Mouse (Mus musculus): ENCODE measurements around the gene Pacs1. TPM values are rescaled to one million over a fixed set of nuclear protein-coding genes. Genes with fewer than 3 reads are reported as not detected.

Gene Pacs1
- polyA plus RNA-seq, 1 experiment from 2014 or later, result 23.8 TPM

- Histone ChIP-seq H3K36me3 (ENCODE audit: insufficient read depth, low read length) (no peaks in the 10 kb centered on the region), H3K9me3 (ENCODE audit: low read length) (no peaks in the 10 kb centered on the region), H3K9ac (replicated peaks; ENCODE audit: low read length) (no peak overlapping the region), H3K4me2 (replicated peaks; ENCODE audit: low read depth, low read length) (no peak overlapping the region), H3K27ac (ENCODE audit: low read length) (no peak overlapping the region), H3K27me3 (ENCODE audit: insufficient read depth, low read length) (peaks cover 67% of the 10 kb centered on the region), H3K4me1 (ENCODE audit: insufficient read depth, low read length) (peaks cover 19% of the 10 kb centered on the region), H3K4me3 (ENCODE audit: low read length) (no peak overlapping the region)
- WGBS, result 60% methylated on average over 3 of the region's 3 CpGs
- ATAC-seq (ENCODE audit: low FRiP score, low TSS enrichment), result no peak
These were observed 188.7 kb downstream of the Pacs1 start for GRCm38 (mm10) chr19:5083961-5084833.

Small RNA genes lying within 50 kb of the gene (microRNA-seq; reads per million reads assigned to microRNA genes)
- gene Gm27468, result not detected

Other genes with a start within 250 kb of the Pacs1 start
- 6.4 and 7.1 TPM in 2 replicates for gene Slc29a2, start 249.3 kb downstream of the Pacs1 start, polyA plus RNA-seq (2015; fragmentation: Nextera tagmentation; extraction: Ambion mirVana)
- 60.2 and 65.1 TPM in 2 replicates for gene B4gat1, start 234.3 kb downstream of the Pacs1 start, polyA plus RNA-seq (2015; fragmentation: Nextera tagmentation; extraction: Ambion mirVana)
- gene AC124502.3, start 234.2 kb downstream of the Pacs1 start, polyA plus RNA-seq (2015; fragmentation: Nextera tagmentation; extraction: Ambion mirVana), result 1.9 and 3.8 TPM in 2 replicates
- gene Brms1, start 231.8 kb downstream of the Pacs1 start, polyA plus RNA-seq (2015; fragmentation: Nextera tagmentation; extraction: Ambion mirVana), result 53.1 and 53.4 TPM in 2 replicates
- gene Rin1, start 222.6 kb downstream of the Pacs1 start, polyA plus RNA-seq (2015; fragmentation: Nextera tagmentation; extraction: Ambion mirVana), result 3.6 and 4.8 TPM in 2 replicates
- 59.3 and 64.5 TPM in 2 replicates for gene Cd248, start 205.0 kb downstream of the Pacs1 start, polyA plus RNA-seq (2015; fragmentation: Nextera tagmentation; extraction: Ambion mirVana)
- gene Tmem151a, start 187.6 kb downstream of the Pacs1 start, polyA plus RNA-seq (2015; fragmentation: Nextera tagmentation; extraction: Ambion mirVana), result 1.6 and 1.8 TPM in 2 replicates
- gene Yif1a, start 184.6 kb downstream of the Pacs1 start, polyA plus RNA-seq (2015; fragmentation: Nextera tagmentation; extraction: Ambion mirVana), result 122 and 127 TPM in 2 replicates
- gene Cnih2, start 174.6 kb downstream of the Pacs1 start, polyA plus RNA-seq (2015; fragmentation: Nextera tagmentation; extraction: Ambion mirVana), result 10.8 and 14.0 TPM in 2 replicates
- gene Rab1b, start 166.0 kb downstream of the Pacs1 start, polyA plus RNA-seq (2015; fragmentation: Nextera tagmentation; extraction: Ambion mirVana), result 306 and 315 TPM in 2 replicates
- gene Klc2, start 154.6 kb downstream of the Pacs1 start, polyA plus RNA-seq (2015; fragmentation: Nextera tagmentation; extraction: Ambion mirVana), result 25.1 and 27.4 TPM in 2 replicates
- gene Sf3b2, start 22.3 kb upstream of the Pacs1 start, polyA plus RNA-seq (2015; fragmentation: Nextera tagmentation; extraction: Ambion mirVana), result 344 and 387 TPM in 2 replicates
- gene Gal3st3, start 25.2 kb upstream of the Pacs1 start, polyA plus RNA-seq (2015; fragmentation: Nextera tagmentation; extraction: Ambion mirVana), result 3.2 and 4.2 TPM in 2 replicates
- gene Catsper1, start 62.6 kb upstream of the Pacs1 start, polyA plus RNA-seq (2015; fragmentation: Nextera tagmentation; extraction: Ambion mirVana), result not detected in 2 replicates
- gene Cst6, start 76.5 kb upstream of the Pacs1 start, polyA plus RNA-seq (2015; fragmentation: Nextera tagmentation; extraction: Ambion mirVana), result 0.58 TPM in 1 of 2 replicates, not detected in the other
- gene Eif1ad, start 93.6 kb upstream of the Pacs1 start, polyA plus RNA-seq (2015; fragmentation: Nextera tagmentation; extraction: Ambion mirVana), result 61.7 and 62.2 TPM in 2 replicates
- gene Banf1, start 94.0 kb upstream of the Pacs1 start, polyA plus RNA-seq (2015; fragmentation: Nextera tagmentation; extraction: Ambion mirVana), result 453 and 487 TPM in 2 replicates
- 75.3 and 92.2 TPM in 2 replicates for gene Sart1, start 115.6 kb upstream of the Pacs1 start, polyA plus RNA-seq (2015; fragmentation: Nextera tagmentation; extraction: Ambion mirVana)
- 0.41 TPM in 1 of 2 replicates, not detected in the other for gene Tsga10ip, start 129.4 kb upstream of the Pacs1 start, polyA plus RNA-seq (2015; fragmentation: Nextera tagmentation; extraction: Ambion mirVana)
- 226 and 236 TPM in 2 replicates for gene Drap1, start 151.9 kb upstream of the Pacs1 start, polyA plus RNA-seq (2015; fragmentation: Nextera tagmentation; extraction: Ambion mirVana)
- gene AI837181, start 152.0 kb upstream of the Pacs1 start, polyA plus RNA-seq (2015; fragmentation: Nextera tagmentation; extraction: Ambion mirVana), result 24.0 and 50.8 TPM in 2 replicates
- 0.54 TPM in 1 of 2 replicates, not detected in the other for gene Fosl1, start 174.4 kb upstream of the Pacs1 start, polyA plus RNA-seq (2015; fragmentation: Nextera tagmentation; extraction: Ambion mirVana)
- 7.8 and 8.6 TPM in 2 replicates for gene Ccdc85b, start 184.8 kb upstream of the Pacs1 start, polyA plus RNA-seq (2015; fragmentation: Nextera tagmentation; extraction: Ambion mirVana)
- gene Fibp, start 187.5 kb upstream of the Pacs1 start, polyA plus RNA-seq (2015; fragmentation: Nextera tagmentation; extraction: Ambion mirVana), result 129 and 138 TPM in 2 replicates
- 1.9 and 2.1 TPM in 2 replicates for gene Ctsw, start 195.4 kb upstream of the Pacs1 start, polyA plus RNA-seq (2015; fragmentation: Nextera tagmentation; extraction: Ambion mirVana)
- gene Efemp2, start 200.8 kb upstream of the Pacs1 start, polyA plus RNA-seq (2015; fragmentation: Nextera tagmentation; extraction: Ambion mirVana), result 197 and 208 TPM in 2 replicates
- gene Mus81, start 215.3 kb upstream of the Pacs1 start, polyA plus RNA-seq (2015; fragmentation: Nextera tagmentation; extraction: Ambion mirVana), result 44.2 and 50.5 TPM in 2 replicates
- gene Cfl1, start 217.3 kb upstream of the Pacs1 start, polyA plus RNA-seq (2015; fragmentation: Nextera tagmentation; extraction: Ambion mirVana), result 2,772 and 2,914 TPM in 2 replicates
- not detected in 2 replicates for gene 1700020D05Rik, start 230.7 kb upstream of the Pacs1 start, polyA plus RNA-seq (2015; fragmentation: Nextera tagmentation; extraction: Ambion mirVana)
- gene Snx32, start 237.4 kb upstream of the Pacs1 start, polyA plus RNA-seq (2015; fragmentation: Nextera tagmentation; extraction: Ambion mirVana), result 9.9 and 10.6 TPM in 2 replicates

Data from kidney, embryonic 16.5 days (tissue).